Mouse (Mus musculus) bone marrow, adult 2 months (tissue): Measurements from ENCODE around the gene Supt20.

Experiments used
- CTCF ChIP-seq: fragments of 200-500 bp; IDR thresholded peaks from 2 replicates; pipeline ENCODE4 v1.5.1; 2011; ENCODE audit warnings: low read length, control low read depth; ENCODE audit not compliant: control insufficient read depth, insufficient read depth
- POLR2A ChIP-seq: fragments of 200-500 bp; IDR thresholded peaks from 2 replicates; pipeline ENCODE4 v1.6.1; 2011; ENCODE audit warnings: low read depth, mild to moderate bottlenecking, control low read depth, low read length, borderline replicate concordance; ENCODE audit not compliant: control insufficient read depth

- TF ChIP-seq CTCF (no peak), POLR2A (no peak)
These were observed 3.5 kb upstream of the Supt20 start for GRCm38 (mm10) chr3:54689091-54689490.
